Mouse (Mus musculus): ENCODE measurements around the gene Olfr190. TPM values are rescaled to one million over a fixed set of nuclear protein-coding genes. Genes with fewer than 3 reads are reported as not detected.
"Not testable (repeated sequence)": the region's sequence is repeated elsewhere in the genome, so short reads cannot be mapped to it uniquely, and the experiment has no call there.

Olfr190 gene
- not detected for total RNA-seq (2021)
- long read RNA-seq, experiment 1: 0 reads
- long read RNA-seq, experiment 2: 0 reads

- DNase-seq: no peak
Observed at GRCm38 (mm10) chr16:59077905-59078304, at the start of gene Olfr190. Gene Olfr190, minus strand, starts transcription at chr16:59078005.

- no peak for DNase-seq
Observed at GRCm38 (mm10) chr16:59120969-59121368, 43.2 kb upstream of the Olfr190 start, which contains the start of gene Olfr194. Gene Olfr194, minus strand, starts transcription at chr16:59121069.

DNA sequence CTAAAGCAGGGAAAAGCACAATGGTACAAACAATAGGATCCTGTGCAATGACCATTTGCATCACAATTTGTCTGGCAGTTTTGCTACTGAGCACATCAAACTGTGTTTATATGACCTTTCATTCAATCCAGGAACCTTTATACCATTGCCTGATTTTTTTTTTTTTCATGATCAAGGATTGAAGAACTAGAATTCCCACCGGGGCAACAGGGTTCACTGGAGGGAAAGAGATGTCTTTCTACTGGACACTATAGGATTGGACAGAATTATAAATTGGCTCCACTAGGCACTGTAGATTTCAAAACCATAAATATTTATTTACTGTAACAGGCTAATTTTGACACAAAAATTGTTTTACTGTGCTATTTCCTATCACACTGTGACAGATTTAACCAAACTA lies 34.0 kb upstream of the Olfr190 start, which contains the start of gene Olfr193:
Olfr193 (minus strand) TSS at position 101 of the 400 bp plus-strand sequence.
- no peak for DNase-seq

DNA sequence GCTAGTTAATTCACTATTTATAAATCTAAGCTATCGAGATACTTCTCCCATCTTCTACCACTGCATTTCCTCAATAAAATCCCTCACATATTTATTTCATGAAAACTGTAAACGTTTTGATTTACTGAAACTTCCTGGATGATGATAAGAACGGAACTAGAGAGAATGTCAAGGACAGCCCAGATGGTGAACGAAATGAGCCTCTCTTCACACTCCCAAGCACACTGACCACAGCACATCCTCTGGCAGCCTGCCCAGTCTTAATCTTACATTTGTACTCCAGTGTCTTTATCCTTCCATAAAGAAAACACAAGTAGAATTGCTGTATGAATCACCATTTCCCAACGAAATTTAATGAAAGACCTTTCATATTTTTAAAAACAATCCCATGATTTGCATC lies 30.7 kb upstream of the Olfr190 start:
- peak; percentile 12 for DNase-seq

- no peak for DNase-seq
Observed at GRCm38 (mm10) chr16:59105312-59105711, 27.5 kb upstream of the Olfr190 start.

GRCm38 (mm10) chr16:59089722-59090121 lies 11.9 kb upstream of the Olfr190 start, which contains the start of gene Olfr191:
Gene Olfr191, minus strand, starts transcription at chr16:59089822.
- DNase-seq: not testable (repeated sequence)

DNA sequence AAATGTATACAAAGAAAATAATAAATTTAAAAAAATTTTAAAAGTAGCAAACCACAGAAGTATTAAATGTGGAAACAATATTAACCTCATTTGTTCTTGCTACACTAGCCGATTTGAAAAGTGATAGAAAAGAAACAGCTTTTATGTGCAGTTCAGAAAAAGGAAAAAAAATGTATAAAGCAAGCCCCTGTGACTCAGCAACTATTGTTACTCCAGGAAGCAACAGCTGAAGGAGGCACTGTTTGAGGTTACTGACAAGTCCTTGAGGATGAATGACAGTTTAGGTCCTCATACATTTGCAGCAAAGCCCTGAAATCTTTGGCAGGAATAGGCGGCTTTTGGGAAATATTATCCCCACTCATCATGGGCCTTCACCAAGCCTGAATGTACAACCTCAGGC lies 3.3 kb upstream of the Olfr190 start:
- DNase-seq: not testable (repeated sequence)

DNA sequence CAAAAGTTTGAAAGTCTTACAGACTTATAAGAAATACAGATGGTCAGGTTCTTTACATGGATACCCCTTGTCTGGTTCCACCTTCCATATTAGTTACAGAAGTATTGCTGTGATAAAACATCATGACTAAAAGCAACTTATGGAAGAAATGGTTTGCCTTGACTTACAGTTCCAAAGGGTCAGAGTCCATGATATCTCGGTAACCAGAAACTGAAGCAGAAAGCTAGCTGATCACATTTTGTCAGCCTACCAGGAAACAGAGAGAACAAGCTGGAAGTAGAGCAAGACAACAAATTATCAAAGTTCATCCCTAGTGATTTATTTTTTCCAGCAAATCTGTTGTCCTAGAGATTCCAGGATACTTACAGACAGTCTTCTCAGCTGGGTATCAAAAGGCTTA lies 4.3 kb downstream of the Olfr190 start:
- no peak for DNase-seq

DNA sequence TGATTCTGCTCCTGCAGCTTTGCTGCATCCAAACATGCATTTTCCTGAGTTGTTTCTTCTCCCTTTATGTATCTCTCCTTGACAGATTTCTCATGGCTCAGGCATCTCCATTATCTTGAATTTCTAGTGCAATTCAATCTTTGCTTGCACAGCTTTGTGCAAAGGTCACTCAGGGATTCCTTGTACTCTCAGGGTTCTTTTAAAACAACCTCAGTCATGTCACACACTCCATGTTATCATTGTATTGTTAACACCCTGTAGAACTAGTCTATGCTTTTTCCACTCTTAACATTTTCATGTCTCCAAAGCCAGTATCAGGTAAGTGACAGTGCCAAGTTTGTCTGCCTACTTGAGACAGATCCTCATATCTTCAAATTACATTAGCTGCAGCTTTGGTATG lies 6.0 kb downstream of the Olfr190 start:
- DNase-seq: no peak

DNA sequence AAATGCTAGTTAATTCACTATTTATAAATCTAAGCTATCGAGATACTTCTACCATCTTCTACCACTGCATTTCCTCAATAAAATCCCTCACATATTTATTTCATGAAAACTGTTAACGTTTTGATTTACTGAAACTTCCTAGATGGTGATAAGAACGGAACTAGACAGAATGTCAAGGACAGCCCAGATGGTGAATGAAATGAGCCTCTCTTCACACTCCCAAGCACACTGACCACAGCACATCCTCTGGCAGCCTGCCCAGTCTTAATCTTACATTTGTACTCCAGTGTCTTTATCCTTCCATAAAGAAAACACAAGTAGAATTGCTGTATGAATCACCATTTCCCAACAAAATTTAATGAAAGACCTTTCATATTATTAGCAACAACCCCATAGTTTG lies 15.4 kb downstream of the Olfr190 start:
- DNase-seq: not testable (repeated sequence)

DNA sequence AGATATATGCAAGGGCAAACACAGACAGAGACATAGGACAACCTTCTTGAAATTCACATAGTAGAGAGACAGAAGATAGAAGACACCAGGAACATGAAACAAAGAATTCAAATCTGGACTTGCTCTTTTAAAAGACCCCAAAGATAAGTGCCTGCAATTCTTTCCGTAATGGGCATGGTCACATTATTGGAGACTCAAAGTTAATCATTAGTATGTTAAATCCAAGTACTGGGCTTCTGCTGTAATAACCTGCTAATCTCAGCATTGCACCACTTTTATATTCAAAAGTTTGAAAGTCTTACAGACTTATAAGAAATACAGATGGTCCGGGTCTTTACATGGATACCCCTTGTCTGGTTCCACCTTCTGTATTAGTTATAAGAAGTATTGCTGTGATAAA lies 28.5 kb downstream of the Olfr190 start:
- not testable (repeated sequence) for DNase-seq

- no peak for DNase-seq
Observed at GRCm38 (mm10) chr16:59048860-59049259, 28.9 kb downstream of the Olfr190 start.

- DNase-seq: no peak
Observed at GRCm38 (mm10) chr16:59047579-59047978, 30.2 kb downstream of the Olfr190 start.

DNA sequence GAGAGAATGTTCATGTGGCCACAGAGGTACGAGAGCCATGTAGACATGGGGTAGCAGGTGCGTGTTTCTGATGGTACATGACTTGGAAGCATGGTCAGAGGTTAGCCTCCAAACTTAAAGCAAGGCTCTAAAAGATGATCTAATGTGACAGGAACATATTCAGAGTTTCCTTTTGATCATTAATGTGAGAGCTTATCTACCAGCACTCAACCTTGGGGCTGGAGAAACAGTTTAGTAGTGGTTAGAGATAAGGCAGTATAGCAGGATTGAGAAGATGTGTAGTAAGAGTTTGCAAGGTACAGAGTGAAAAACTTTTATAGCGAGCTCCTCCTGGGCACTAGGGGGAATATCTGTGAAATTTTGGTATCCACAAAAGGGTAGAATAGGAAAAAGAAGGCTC lies 32.0 kb downstream of the Olfr190 start:
- DNase-seq: no peak

GRCm38 (mm10) chr16:59039710-59040109 lies 38.1 kb downstream of the Olfr190 start, which contains the start of gene Olfr187:
Gene Olfr187, minus strand, starts transcription at chr16:59039767.
- DNase-seq: no peak

DNA sequence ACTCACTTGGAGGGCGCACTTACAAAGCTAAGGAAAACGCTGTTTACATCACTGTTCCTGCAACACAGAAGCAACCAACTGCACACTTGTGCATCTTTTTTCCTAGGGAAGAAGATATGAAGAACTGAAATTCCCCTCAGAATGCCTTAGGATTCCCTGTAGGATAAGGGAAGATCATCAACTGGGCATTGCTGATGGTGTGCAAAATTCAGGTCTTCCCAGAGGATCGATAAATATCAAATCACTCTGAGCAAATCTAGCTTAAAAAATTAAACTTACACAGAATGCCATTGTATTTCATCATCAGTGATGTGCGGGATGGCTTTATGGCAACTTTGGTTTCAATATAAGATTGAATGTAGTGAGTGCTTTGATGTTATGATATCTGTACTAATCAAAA lies 47.6 kb downstream of the Olfr190 start, which contains the start of gene Olfr186:
Olfr186 (minus strand) TSS at position 101 of the 400 bp plus-strand sequence.
- DNase-seq: no peak

Other genes starting within 250 kb of the Olfr190 start
- gene Olfr177, start 203.2 kb downstream of the Olfr190 start, total RNA-seq (2021): not detected
- not detected for gene Olfr178, start 185.9 kb downstream of the Olfr190 start, total RNA-seq (2021)
- not detected for gene Olfr181, start 149.2 kb downstream of the Olfr190 start, total RNA-seq (2021)
- not detected for gene Olfr180, start 148.6 kb downstream of the Olfr190 start, total RNA-seq (2021)
- gene Olfr183, start 82.6 kb downstream of the Olfr190 start, total RNA-seq (2021): not detected
- gene Olfr186, start 47.7 kb downstream of the Olfr190 start, total RNA-seq (2021): not detected
- not detected for gene Olfr187, start 38.2 kb downstream of the Olfr190 start, total RNA-seq (2021)
- not detected for gene Olfr191, start 11.8 kb upstream of the Olfr190 start, total RNA-seq (2021)
- not detected for gene Olfr193, start 33.9 kb upstream of the Olfr190 start, total RNA-seq (2021)
- gene Olfr194, start 43.1 kb upstream of the Olfr190 start, total RNA-seq (2021): not detected
- not detected for gene Olfr195, start 69.0 kb upstream of the Olfr190 start, total RNA-seq (2021)
- not detected for gene Olfr196, start 92.4 kb upstream of the Olfr190 start, total RNA-seq (2021)
- gene Olfr198, start 125.5 kb upstream of the Olfr190 start, total RNA-seq (2021): not detected
- gene Olfr199, start 141.8 kb upstream of the Olfr190 start, total RNA-seq (2021): not detected
- gene Olfr201, start 194.6 kb upstream of the Olfr190 start, total RNA-seq (2021): not detected
- gene Olfr202, start 208.8 kb upstream of the Olfr190 start, total RNA-seq (2021): not detected
- gene Olfr203, start 220.9 kb upstream of the Olfr190 start, total RNA-seq (2021): not detected
- gene Olfr204, start 240.2 kb upstream of the Olfr190 start, total RNA-seq (2021): not detected

Measured in adrenal gland, postnatal 10 days (tissue).